Mouse (Mus musculus) ZHBTc4 (cell line): ENCODE measurements around the gene Pi4kb.
"Not testable (repeated sequence)": the region's sequence is repeated elsewhere in the genome, so short reads cannot be mapped to it uniquely, and the experiment has no call there.

Experiments used
- DNase-seq: peaks from one replicate; pipeline ENCODE4 v3.0.0-alpha.2; 2011; ENCODE audit warnings: low read depth, low spot score

The Pi4kb gene

GRCm38 (mm10) chr3:95015337-95015872 lies 40.9 kb downstream of the Pi4kb start, which contains the start of gene Zfp687:
TSS of gene Zfp687 (minus strand) at chr3:95015448.
- DNase-seq, result peak; percentile 100

GRCm38 (mm10) chr3:95015891-95016531 lies 41.5 kb downstream of the Pi4kb start:
- DNase-seq, result peak; percentile 99

GRCm38 (mm10) chr3:95016532-95017056 lies 42.1 kb downstream of the Pi4kb start:
- DNase-seq, result no peak

GRCm38 (mm10) chr3:95018741-95019140 lies 44.2 kb downstream of the Pi4kb start:
- DNase-seq, result no peak

GRCm38 (mm10) chr3:95020956-95021355 lies 46.4 kb downstream of the Pi4kb start:
- not testable (repeated sequence) for DNase-seq

- DNase-seq, result peak; percentile 66
These were observed 50.0 kb downstream of the Pi4kb start for GRCm38 (mm10) chr3:95024551-95024950.

GRCm38 (mm10) chr3:95025202-95025601 lies 50.7 kb downstream of the Pi4kb start:
- no peak for DNase-seq

GRCm38 (mm10) chr3:95027057-95027645 lies 52.6 kb downstream of the Pi4kb start:
- DNase-seq, result peak; percentile 32

GRCm38 (mm10) chr3:95027701-95028100 lies 53.2 kb downstream of the Pi4kb start:
- no peak for DNase-seq

GRCm38 (mm10) chr3:95028603-95029002 lies 54.1 kb downstream of the Pi4kb start:
- DNase-seq, result no peak

GRCm38 (mm10) chr3:95029291-95029827 lies 54.8 kb downstream of the Pi4kb start:
- DNase-seq, result not testable (repeated sequence)

GRCm38 (mm10) chr3:95029953-95030352 lies 55.4 kb downstream of the Pi4kb start:
- no peak for DNase-seq

GRCm38 (mm10) chr3:95041625-95042024 lies 67.1 kb downstream of the Pi4kb start:
- no peak for DNase-seq

- peak; percentile 99 for DNase-seq
These were observed 67.8 kb downstream of the Pi4kb start, which contains the start of gene Psmd4 for GRCm38 (mm10) chr3:95042166-95042837. TSS of gene Psmd4 (minus strand) at chr3:95042614.

GRCm38 (mm10) chr3:95042838-95043229 lies 68.3 kb downstream of the Pi4kb start:
- DNase-seq, result no peak

- no peak for DNase-seq
These were observed 68.7 kb downstream of the Pi4kb start for GRCm38 (mm10) chr3:95043251-95043650.

GRCm38 (mm10) chr3:95046462-95047057 lies 72.0 kb downstream of the Pi4kb start:
- no peak for DNase-seq

- DNase-seq, result no peak
These were observed 73.4 kb downstream of the Pi4kb start for GRCm38 (mm10) chr3:95047914-95048313.

- peak; percentile 65 for DNase-seq
These were observed 78.4 kb downstream of the Pi4kb start for GRCm38 (mm10) chr3:95052959-95053358.

GRCm38 (mm10) chr3:95053701-95054100 lies 79.2 kb downstream of the Pi4kb start:
- peak; percentile 87 for DNase-seq

GRCm38 (mm10) chr3:95054481-95055260 lies 80.1 kb downstream of the Pi4kb start:
- DNase-seq, result peak; percentile 38
